ENCODE assay signal across 8 mouse cellular contexts in genomic region chr12:103242083-103242581, GRCm38 (mm10). TPM values are rescaled to one million over a fixed set of nuclear protein-coding genes. Genes with fewer than 3 reads are reported as not detected.
DNase-seq lines count a peak whose midpoint lies in the region; ATAC-seq and TF ChIP-seq lines count a peak whose summit lies in the region.

Gene Prima1 (minus strand): TSS chr12:103242150.

- peak; percentile 85 for ATAC-seq in forebrain, embryonic 14.5 days
- peak; percentile 77 for ATAC-seq in heart, postnatal 0 days (ENCODE audit: insufficient read depth, low read depth)
- ATAC-seq in liver, embryonic 14.5 days (ENCODE audit: insufficient read depth): no peak

- H3K9ac ChIP-seq in forebrain, embryonic 14.5 days (ENCODE audit: low read length): peak within 1 kb of the TSS; percentile 70
- peak within 1 kb of the TSS; percentile 57 for H3K9ac ChIP-seq in heart, postnatal 0 days (replicated peaks; ENCODE audit: low read depth, low read length)
- no peak within 1 kb of the TSS for H3K9ac ChIP-seq in liver, embryonic 14.5 days (replicated peaks)

- no peaks in the 10 kb centered on the region for H3K4me1 ChIP-seq in forebrain, embryonic 14.5 days (ENCODE audit: control insufficient read depth, insufficient read depth, low read length)
- H3K4me1 ChIP-seq in heart, postnatal 0 days (ENCODE audit: control insufficient read depth, insufficient read depth): no peaks in the 10 kb centered on the region
- H3K4me1 ChIP-seq in liver, embryonic 14.5 days (replicated peaks; ENCODE audit: control insufficient read depth in 2 of 2, insufficient read depth in 2 of 2, low read length in 1 of 2): no peaks in the 10 kb centered on the region
- H3K4me1 ChIP-seq in olfactory bulb, adult 2 months (ENCODE audit: control insufficient read depth, insufficient read depth, low read length): peaks cover 13% of the 10 kb centered on the region

- H3K4me2 ChIP-seq in forebrain, embryonic 14.5 days (ENCODE audit: low read length): peak within 1 kb of the TSS; percentile 93
- peak within 1 kb of the TSS; percentile 92 for H3K4me2 ChIP-seq in heart, postnatal 0 days (ENCODE audit: low read depth, low read length)
- H3K4me2 ChIP-seq in liver, embryonic 14.5 days (ENCODE audit: low read depth): peak within 1 kb of the TSS; percentile 47

- TF ChIP-seq EP300 in heart, postnatal 0 days (IDR thresholded peaks at IDR 0.05; ENCODE audit: low read depth): no peak
- TF ChIP-seq EP300 in liver, embryonic 14.5 days (IDR thresholded peaks at IDR 0.05; ENCODE audit: low read depth): no peak

- DNase-seq in layer of hippocampus, adult 11-12 months (ENCODE audit: low spot score): peak; percentile 61
- DNase-seq in layer of hippocampus, adult 9-10 months (ENCODE audit: low spot score): no peak
- DNase-seq in forebrain, embryonic 14.5 days (ENCODE audit: low spot score): peak; percentile 79
- peak; percentile 44 for DNase-seq in heart, postnatal 0 days (ENCODE audit: low spot score)
- DNase-seq in kidney, postnatal 36 days: peak; percentile 64 to 79
- DNase-seq in liver, embryonic 14.5 days (ENCODE audit: low read depth in 3 of 3, low spot score in 3 of 3): no peak
- peak; percentile 68 for DNase-seq in yolk sac, embryonic 10.5 days (ENCODE audit: low spot score)

- TF ChIP-seq POLR2A in olfactory bulb, adult 2 months (IDR thresholded peaks at IDR 0.05; ENCODE audit: insufficient read depth, low read depth, low read length): 0 out of 2 replicates have a peak, but pooled peaks have one; percentile 15

- H3K4me3 ChIP-seq in forebrain, embryonic 14.5 days (ENCODE audit: low read depth, low read length): peak within 1 kb of the TSS; percentile 61
- peak within 1 kb of the TSS; percentile 66 for H3K4me3 ChIP-seq in heart, postnatal 0 days (ENCODE audit: low read depth, low read length)
- H3K4me3 ChIP-seq in liver, embryonic 14.5 days (ENCODE audit: insufficient read depth in 1 of 2, low read depth in 2 of 2, low read length in 2 of 2): peak within 1 kb of the TSS; percentile 24 to 42
- H3K4me3 ChIP-seq in olfactory bulb, adult 2 months (ENCODE audit: insufficient read depth, low read depth, low read length): peak within 1 kb of the TSS; percentile 61

- H3K9me3 ChIP-seq in forebrain, embryonic 14.5 days (replicated peaks; ENCODE audit: control insufficient read depth, low read length): no peaks in the 10 kb centered on the region
- no peaks in the 10 kb centered on the region for H3K9me3 ChIP-seq in heart, postnatal 0 days (replicated peaks; ENCODE audit: control insufficient read depth, low read length)
- no peaks in the 10 kb centered on the region for H3K9me3 ChIP-seq in liver, embryonic 14.5 days (ENCODE audit: control insufficient read depth, low read length)

- WGBS in forebrain, embryonic 14.5 days: under 1% methylated on average over 41 of the region's 54 CpGs
- whole genome bisulfite sequencing in heart, postnatal 0 days: under 1% methylated on average over 52 of the region's 54 CpGs
- WGBS in liver, embryonic 14.5 days (ENCODE audit: insufficient replicate concordance): under 1% methylated on average over 49 of the region's 54 CpGs
- WGBS in olfactory bulb, adult 2 months: under 1% methylated on average over 54 of the region's 54 CpGs

- H3K27me3 ChIP-seq in forebrain, embryonic 14.5 days (replicated peaks; ENCODE audit: control insufficient read depth, insufficient read depth, low read length): peaks cover 17% of the 10 kb centered on the region
- peaks cover 58% of the 10 kb centered on the region for H3K27me3 ChIP-seq in heart, postnatal 0 days (ENCODE audit: control insufficient read depth, insufficient read depth, low read length)
- peaks cover 24% of the 10 kb centered on the region for H3K27me3 ChIP-seq in liver, embryonic 14.5 days (ENCODE audit: control insufficient read depth, insufficient read depth, low read length)

- no peak for TF ChIP-seq CTCF in heart, postnatal 0 days (IDR thresholded peaks at IDR 0.05; ENCODE audit: low read depth)
- no peak for TF ChIP-seq CTCF in liver, embryonic 14.5 days (IDR thresholded peaks at IDR 0.05; ENCODE audit: low read depth)
- TF ChIP-seq CTCF in olfactory bulb, adult 2 months (IDR thresholded peaks at IDR 0.05; ENCODE audit: insufficient read depth, low read depth, low read length): no peak

- no peak within 1 kb of the TSS for H3K27ac ChIP-seq in forebrain, embryonic 14.5 days (ENCODE audit: low read depth, low read length)
- 0 out of 2 replicates have a peak within 1 kb of the TSS, but pooled peaks have one; percentile 28 for H3K27ac ChIP-seq in heart, postnatal 0 days (ENCODE audit: low read depth)
- no peak within 1 kb of the TSS for H3K27ac ChIP-seq in liver, embryonic 14.5 days
- H3K27ac ChIP-seq in olfactory bulb, adult 2 months (ENCODE audit: insufficient read depth, low read depth, low read length): peak within 1 kb of the TSS; percentile 28; the same call in 1 of the 2 replicates

- no peaks in the 10 kb centered on the region for H3K36me3 ChIP-seq in forebrain, embryonic 14.5 days (ENCODE audit: control insufficient read depth, insufficient read depth, low read length)
- no peaks in the 10 kb centered on the region for H3K36me3 ChIP-seq in heart, postnatal 0 days (replicated peaks; ENCODE audit: control insufficient read depth, insufficient read depth, low read length)
- H3K36me3 ChIP-seq in liver, embryonic 14.5 days (replicated peaks; ENCODE audit: control insufficient read depth, insufficient read depth, low read depth): no peaks in the 10 kb centered on the region

RNA-seq across cellular contexts. Expression of gene Prima1, which starts in this region (rescaled TPM):
- polyA plus RNA-seq in forebrain, embryonic 14.5 days (2014; fragmentation: Nextera tagmentation; extraction: Ambion mirVana): 0.33 TPM in 1 of 2 replicates, not detected in the other
- total RNA-seq in heart, postnatal 0 days (2014; rRNA removed; ENCODE audit: low replicate concordance): not detected in 2 replicates
- polyA plus RNA-seq in heart, postnatal 0 days (2015; fragmentation: Nextera tagmentation; extraction: Ambion mirVana): 0.14 TPM in 1 of 2 replicates, not detected in the other
- polyA plus RNA-seq in liver, embryonic 14.5 days (2012; rRNA removed): not detected in 2 replicates
- polyA plus RNA-seq in liver, embryonic 14.5 days (2014; fragmentation: Nextera tagmentation; extraction: Ambion mirVana): not detected in 2 replicates
- not detected in 2 replicates for polyA plus RNA-seq in olfactory bulb, adult 2 months (2012; ENCODE audit: insufficient read depth, insufficient read length, low replicate concordance, missing spikeins)

Comparison
In these comparisons a context has a peak if more than half of its experiments do, and no peak if none do; other contexts are left out.
1. DNase-seq: peak in layer of hippocampus, adult 11-12 months (single experiment), kidney, postnatal 36 days (2 of 2) and yolk sac, embryonic 10.5 days (single experiment); none in layer of hippocampus, adult 9-10 months (single experiment) and liver, embryonic 14.5 days (0 of 3).
2. Peak in DNase-seq, ATAC-seq, H3K4me3 ChIP-seq, H3K9ac ChIP-seq and H3K4me2 ChIP-seq in forebrain, embryonic 14.5 days; RNA of the gene not detected or under 1 TPM.
3. Peak in DNase-seq, ATAC-seq, H3K4me3 ChIP-seq, H3K27ac ChIP-seq, H3K9ac ChIP-seq and H3K4me2 ChIP-seq in heart, postnatal 0 days; RNA of the gene not detected or under 1 TPM.
4. Peak in every context shown above with its lines, with median percentiles within 50 percentile points of each other: H3K4me2 ChIP-seq and H3K4me3 ChIP-seq.